In genomic region chr3:95716075-95716474, GRCm38 (mm10) we compare ENCODE assay signal across 28 mouse cellular contexts. TPM values are rescaled to one million over a fixed set of nuclear protein-coding genes. Genes with fewer than 3 reads are reported as not detected.
"Had no signal": no experiment of that assay in that cellular context is flagged by ENCODE, and none has a peak within 500 bp of the region (broad histone marks: within the 10 kb centered on the region; RNA-seq: fewer than 3 reads in every experiment).

No protein-coding gene starts in this region.

- H3K9ac ChIP-seq: embryonic facial prominence, embryonic 12.5 days; embryonic facial prominence, embryonic 13.5 days; embryonic facial prominence, embryonic 15.5 days; forebrain, embryonic 12.5 days; forebrain, embryonic 13.5 days; forebrain, embryonic 15.5 days; forebrain, postnatal 0 days had no signal

- H3K4me1 ChIP-seq: embryonic facial prominence, embryonic 10.5 days; embryonic facial prominence, embryonic 12.5 days; embryonic facial prominence, embryonic 13.5 days; embryonic facial prominence, embryonic 15.5 days; forebrain, embryonic 10.5 days; forebrain, embryonic 12.5 days; forebrain, embryonic 13.5 days; forebrain, embryonic 15.5 days had no signal

- DNase-seq: cerebellum, adult 9-10 months; cerebellum, adult 9-11 months; cerebellum, postnatal 10 days; cerebellum, postnatal 14 days; cerebellum, postnatal 25 days; cerebellum, postnatal 36 days; embryo, embryonic 11 days; forebrain, postnatal 0 days; gastrocnemius, adult 2 months; gastrocnemius, postnatal 10 days; gastrocnemius, postnatal 14 days; gastrocnemius, postnatal 25 days; gastrocnemius, postnatal 36 days; heart, adult 11 months; heart, adult 18-20 months; heart, adult 2 months had no signal

- H3K4me3 ChIP-seq: embryonic facial prominence, embryonic 10.5 days; embryonic facial prominence, embryonic 12.5 days; embryonic facial prominence, embryonic 13.5 days; embryonic facial prominence, embryonic 15.5 days; erythroblast, embryonic 14.5 days; forebrain, embryonic 10.5 days; forebrain, embryonic 12.5 days; forebrain, embryonic 13.5 days; forebrain, embryonic 15.5 days; gastrocnemius, adult 2 months; heart, adult 2 months had no signal

- H3K4me2 ChIP-seq: embryonic facial prominence, embryonic 12.5 days; embryonic facial prominence, embryonic 13.5 days; embryonic facial prominence, embryonic 15.5 days; forebrain, embryonic 12.5 days; forebrain, embryonic 13.5 days; forebrain, embryonic 15.5 days had no signal

- H3K36me3 ChIP-seq: embryonic facial prominence, embryonic 12.5 days; embryonic facial prominence, embryonic 15.5 days; forebrain, embryonic 10.5 days; forebrain, embryonic 12.5 days; forebrain, embryonic 15.5 days had no signal

- H3K9me3 ChIP-seq: embryonic facial prominence, embryonic 12.5 days; embryonic facial prominence, embryonic 15.5 days; forebrain, embryonic 12.5 days; forebrain, embryonic 13.5 days; forebrain, embryonic 15.5 days had no signal

- H3K27ac ChIP-seq: embryonic facial prominence, embryonic 10.5 days; embryonic facial prominence, embryonic 12.5 days; embryonic facial prominence, embryonic 13.5 days; embryonic facial prominence, embryonic 15.5 days; forebrain, embryonic 10.5 days; forebrain, embryonic 12.5 days; forebrain, embryonic 13.5 days; forebrain, embryonic 15.5 days; heart, adult 2 months had no signal

- ATAC-seq: forebrain, embryonic 13.5 days; forebrain, embryonic 14.5 days; forebrain, embryonic 15.5 days; forebrain, embryonic 16.5 days had no signal

- H3K27me3 ChIP-seq: embryonic facial prominence, embryonic 12.5 days; embryonic facial prominence, embryonic 13.5 days; embryonic facial prominence, embryonic 15.5 days; forebrain, embryonic 12.5 days; forebrain, embryonic 13.5 days; forebrain, embryonic 15.5 days had no signal

RNA-seq across cellular contexts. Expression of gene Ecm1, which starts 23.3 kb away (rescaled TPM):
- total RNA-seq: common myeloid progenitor, adult 5-6 weeks had no signal
